Mouse (Mus musculus) liver, adult 2 months (tissue): ENCODE results near the gene Sowahb.

Experiments
- CTCF ChIP-seq: fragments of 200-500 bp; IDR thresholded peaks from 2 replicates; pipeline ENCODE4 v1.5.1; 2011; ENCODE audit warnings: low read depth, low read length, control low read depth
- POLR2A ChIP-seq: fragments of 200-500 bp; IDR thresholded peaks from 2 replicates; pipeline ENCODE4 v1.6.1; 2011; ENCODE audit warnings: low read length, control low read depth; ENCODE audit not compliant: insufficient read depth; ENCODE audit errors: extremely low read depth

- no peak for TF ChIP-seq POLR2A
- no peak for TF ChIP-seq CTCF
Observed at GRCm38 (mm10) chr5:93030411-93030810, 14.4 kb downstream of the Sowahb start.
